Mouse (Mus musculus) olfactory bulb, adult 2 months (tissue): Measurements from ENCODE around the gene Trim65.

Experiments used
- CTCF ChIP-seq: fragments of 200-500 bp; IDR thresholded peaks from 2 replicates; pipeline ENCODE4 v1.5.1; 2012; ENCODE audit warnings: low read depth, mild to moderate bottlenecking, low read length, moderate library complexity; ENCODE audit not compliant: insufficient read depth
- POLR2A ChIP-seq: fragments of 200-500 bp; IDR thresholded peaks from 2 replicates; pipeline ENCODE4 v1.6.1; 2012; ENCODE audit warnings: mild to moderate bottlenecking, low read depth, low read length, moderate library complexity; ENCODE audit not compliant: insufficient read depth

DNA sequence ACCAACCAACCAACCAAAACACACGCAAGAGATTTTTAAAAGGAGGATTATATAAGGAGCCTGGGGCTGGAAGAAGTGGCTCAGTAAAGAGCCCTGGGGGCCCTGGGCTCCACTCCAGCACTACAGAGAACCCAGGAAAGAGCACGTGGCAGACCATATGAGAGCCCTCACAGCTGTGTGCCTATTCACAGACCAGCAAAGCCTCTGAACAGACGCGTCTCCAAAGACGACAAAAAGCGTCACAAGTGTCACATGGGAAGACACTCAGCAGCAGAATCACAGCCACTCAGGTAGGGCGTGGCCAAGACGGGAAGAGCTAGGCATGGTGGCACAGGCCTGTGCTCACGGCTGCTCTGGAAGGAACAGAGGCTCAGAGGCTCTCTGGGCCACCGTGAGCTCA is 31.2 kb upstream of the Trim65 start:
- TF ChIP-seq POLR2A (no peak), CTCF (no peak)
